Mouse (Mus musculus) intestine, embryonic 15.5 days (tissue): ENCODE measurements around the gene Pip4k2a. TPM values are rescaled to one million over a fixed set of nuclear protein-coding genes. Genes with fewer than 3 reads are reported as not detected.

Experiments
- ATAC-seq: fragments of 200-750 bp; cut with Nextera tagmentation; 2 replicates; pipeline ENCODE4 v1.8.0; 2017; ENCODE audit warnings: moderate TSS enrichment, moderate library complexity
- H3K27ac ChIP-seq: fragments of 300-500 bp; sonication (generic); 2 replicates; pipeline ENCODE4 v1.5.1; 2015; ENCODE audit warnings: mild to moderate bottlenecking, inconsistent platforms
- H3K27me3 ChIP-seq: fragments of 300-500 bp; sonication (generic); replicated peaks from 2 replicates; pipeline ENCODE4 v1.6.1; 2015; ENCODE audit warnings: inconsistent platforms
- H3K36me3 ChIP-seq: fragments of 300-500 bp; sonication (generic); 2 replicates; pipeline ENCODE4 v1.6.1; 2015; ENCODE audit warnings: inconsistent platforms
- H3K4me1 ChIP-seq: fragments of 300-500 bp; sonication (generic); replicated peaks from 2 replicates; pipeline ENCODE4 v1.6.1; 2015; ENCODE audit warnings: inconsistent platforms
- H3K4me2 ChIP-seq: fragments of 300-500 bp; sonication (generic); replicated peaks from 2 replicates; pipeline ENCODE4 v1.6.1; 2015; ENCODE audit warnings: mild to moderate bottlenecking, inconsistent platforms
- H3K4me3 ChIP-seq: fragments of 300-500 bp; sonication (generic); replicated peaks from 2 replicates; pipeline ENCODE4 v1.5.1; 2015; ENCODE audit warnings: inconsistent platforms
- H3K9ac ChIP-seq: fragments of 300-500 bp; sonication (generic); 2 replicates; pipeline ENCODE4 v1.6.1; 2015; ENCODE audit warnings: inconsistent platforms
- H3K9me3 ChIP-seq: fragments of 300-500 bp; sonication (generic); 2 replicates; pipeline ENCODE4 v1.6.1; 2016; ENCODE audit warnings: inconsistent platforms
- WGBS: fragments of 180-500 bp; shearing (Covaris S2); methylation state at CpG from one replicate; pipeline ENCODE4 v1.1.7; 2015; 5-methylcytosine and 5-hydroxymethylcytosine counted together
- polyA plus RNA-seq: library from polyadenylated mRNA; unstranded; fragments of >200 nt; fragmentation: Nextera tagmentation; extraction: Ambion mirVana; gene quantifications from 2 replicates; pipeline ENCODE4 v1.2.1, GENCODE M21; 2015

Gene Pip4k2a
- polyA plus RNA-seq, 1 experiment from 2014 or later, result 8.9 TPM

- H3K4me2 ChIP-seq, result no peak overlapping the region
- 0 out of 2 replicates have a peak, but pooled peaks cover 5% of the 10 kb centered on the region for H3K4me1 ChIP-seq
- no peak overlapping the region for H3K4me3 ChIP-seq
- H3K27ac ChIP-seq, result no peak overlapping the region
- WGBS, result 72% methylated on average over 14 of the region's 14 CpGs
- H3K9me3 ChIP-seq, result no peaks in the 10 kb centered on the region
- 0 out of 2 replicates have a peak, but pooled peaks have one; percentile 17 for ATAC-seq
- no peaks in the 10 kb centered on the region for H3K36me3 ChIP-seq
- H3K9ac ChIP-seq, result no peak overlapping the region
- no peaks in the 10 kb centered on the region for H3K27me3 ChIP-seq
These were observed 81.1 kb downstream of the Pip4k2a start for GRCm38 (mm10) chr2:18916615-18917379.

DNA sequence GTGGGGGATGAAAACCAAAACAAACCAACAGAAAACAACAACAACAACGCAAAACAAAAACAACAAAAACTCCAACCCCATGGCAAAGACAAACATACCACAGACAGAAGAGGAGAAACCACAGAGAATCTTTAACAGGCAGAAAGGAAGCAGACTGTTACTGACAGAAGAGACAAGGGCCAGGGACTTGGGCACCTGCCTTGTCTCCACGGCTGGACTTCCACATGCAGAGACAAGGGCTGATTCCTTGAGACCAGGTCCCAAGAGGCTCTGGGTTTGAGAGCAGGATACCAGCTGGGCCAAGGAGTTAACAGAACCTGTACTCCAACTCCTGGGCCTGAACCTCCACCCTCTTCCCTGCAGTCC, 81.9 kb downstream of the Pip4k2a start:
- H3K4me3 ChIP-seq, result no peak overlapping the region
- no peaks in the 10 kb centered on the region for H3K9me3 ChIP-seq
- H3K27me3 ChIP-seq, result no peaks in the 10 kb centered on the region
- H3K36me3 ChIP-seq, result no peaks in the 10 kb centered on the region
- WGBS, result 55% methylated on average over 2 of the region's 2 CpGs
- ATAC-seq, result no peak
- 0 out of 2 replicates have a peak, but pooled peaks cover 5% of the 10 kb centered on the region for H3K4me1 ChIP-seq
- no peak overlapping the region for H3K9ac ChIP-seq
- H3K4me2 ChIP-seq, result no peak overlapping the region
- no peak overlapping the region for H3K27ac ChIP-seq

GRCm38 (mm10) chr2:18915372-18916041, 82.4 kb downstream of the Pip4k2a start:
- Histone ChIP-seq H3K27me3 (no peaks in the 10 kb centered on the region), H3K9ac (no peak overlapping the region), H3K36me3 (no peaks in the 10 kb centered on the region), H3K9me3 (no peaks in the 10 kb centered on the region), H3K27ac (no peak overlapping the region), H3K4me2 (no peak overlapping the region), H3K4me1 (0 out of 2 replicates have a peak, but pooled peaks cover 5% of the 10 kb centered on the region), H3K4me3 (no peak overlapping the region)
- ATAC-seq, result no peak
- WGBS, result 60% methylated on average over 9 of the region's 9 CpGs

DNA sequence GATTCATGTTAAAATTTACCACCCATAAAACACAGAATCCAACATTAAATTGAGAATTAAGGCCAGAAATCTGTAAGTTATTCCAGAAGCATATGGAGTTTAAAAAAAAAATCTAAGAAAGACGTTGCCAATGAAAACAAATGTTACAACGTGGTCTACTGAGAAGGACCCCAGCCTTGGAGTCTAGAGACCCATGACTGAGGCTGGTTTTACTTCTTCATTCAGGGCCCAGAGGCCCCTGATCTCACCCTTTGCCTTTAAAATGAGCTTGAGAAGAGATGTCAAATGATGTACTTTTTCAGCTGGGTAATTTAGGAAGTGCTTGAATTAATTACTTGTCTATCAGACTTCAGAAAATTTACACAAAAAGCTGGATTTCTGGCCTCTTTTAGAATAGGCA, 83.2 kb downstream of the Pip4k2a start:
- 75% methylated on average over 2 of the region's 2 CpGs for WGBS
- Histone ChIP-seq H3K9me3 (no peaks in the 10 kb centered on the region), H3K4me3 (no peak overlapping the region), H3K4me1 (0 out of 2 replicates have a peak, but pooled peaks cover 5% of the 10 kb centered on the region), H3K9ac (no peak overlapping the region), H3K27ac (no peak overlapping the region), H3K27me3 (no peaks in the 10 kb centered on the region), H3K4me2 (no peak overlapping the region), H3K36me3 (no peaks in the 10 kb centered on the region)
- ATAC-seq, result no peak

GRCm38 (mm10) chr2:18913642-18914041, 84.3 kb downstream of the Pip4k2a start:
- WGBS, result 82% methylated on average over 3 of the region's 3 CpGs

DNA sequence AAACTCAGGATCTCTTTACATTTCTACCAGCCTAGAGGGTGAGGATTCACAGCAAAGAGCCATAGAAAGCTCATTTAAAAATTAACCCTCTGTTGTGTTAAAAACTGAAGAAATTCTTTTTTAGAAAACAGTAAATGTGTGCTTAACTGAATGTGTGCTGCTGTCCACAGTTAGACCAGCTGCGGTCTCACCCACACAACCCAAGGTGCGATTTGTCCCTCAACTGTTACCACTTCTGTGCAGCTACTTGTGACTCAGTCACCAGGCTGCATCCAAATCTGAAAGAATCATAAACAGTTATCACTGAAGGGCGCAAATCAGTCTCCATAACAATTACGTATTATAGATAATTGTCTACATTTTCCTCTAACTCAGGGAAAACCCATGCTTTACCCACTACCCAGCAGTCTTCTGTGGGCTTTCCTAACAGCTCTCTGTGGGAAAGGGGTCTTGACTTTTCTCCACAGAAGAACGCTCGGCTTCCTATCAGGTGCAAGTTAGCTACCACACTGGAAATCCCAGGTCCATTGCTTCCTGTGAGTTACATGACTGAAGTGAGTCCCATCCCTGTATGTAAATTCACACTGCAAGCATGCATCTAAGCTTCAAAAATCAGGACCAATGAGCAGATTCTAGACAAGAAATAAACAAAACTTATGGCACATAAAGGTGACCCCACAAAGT, 86.5 kb downstream of the Pip4k2a start:
- no peak overlapping the region for H3K9ac ChIP-seq
- H3K4me3 ChIP-seq, result no peak overlapping the region
- no peaks in the 10 kb centered on the region for H3K9me3 ChIP-seq
- no peak overlapping the region for H3K4me2 ChIP-seq
- no peaks in the 10 kb centered on the region for H3K36me3 ChIP-seq
- no peak for ATAC-seq
- H3K4me1 ChIP-seq, result peaks cover 9% of the 10 kb centered on the region; the same call in 1 of the 2 replicates
- WGBS, result 92% methylated on average over 6 of the region's 6 CpGs
- H3K27ac ChIP-seq, result no peak overlapping the region
- no peaks in the 10 kb centered on the region for H3K27me3 ChIP-seq

More at GRCm38 (mm10) chr2:18913642-18914041, 84.3 kb downstream of the Pip4k2a start:
- H3K9me3 ChIP-seq, result no peaks in the 10 kb centered on the region
- no peak overlapping the region for H3K27ac ChIP-seq
- 0 out of 2 replicates have a peak, but pooled peaks cover 5% of the 10 kb centered on the region for H3K4me1 ChIP-seq
- no peak overlapping the region for H3K9ac ChIP-seq
- H3K27me3 ChIP-seq, result no peaks in the 10 kb centered on the region
- H3K4me2 ChIP-seq, result no peak overlapping the region
- H3K36me3 ChIP-seq, result no peaks in the 10 kb centered on the region
- H3K4me3 ChIP-seq, result no peak overlapping the region
- no peak for ATAC-seq

- Histone ChIP-seq H3K4me1 (peaks cover 4% of the 10 kb centered on the region; the same call in 1 of the 2 replicates), H3K4me3 (no peak overlapping the region), H3K36me3 (no peaks in the 10 kb centered on the region), H3K9me3 (no peaks in the 10 kb centered on the region), H3K27me3 (no peaks in the 10 kb centered on the region), H3K9ac (no peak overlapping the region), H3K27ac (no peak overlapping the region), H3K4me2 (no peak overlapping the region)
- ATAC-seq, result no peak
- 84% methylated on average over 6 of the region's 6 CpGs for WGBS
These were observed 87.7 kb downstream of the Pip4k2a start for GRCm38 (mm10) chr2:18910209-18910608.

GRCm38 (mm10) chr2:18909713-18910112, 88.2 kb downstream of the Pip4k2a start:
- H3K36me3 ChIP-seq, result no peaks in the 10 kb centered on the region
- H3K27me3 ChIP-seq, result no peaks in the 10 kb centered on the region
- no peak overlapping the region for H3K4me3 ChIP-seq
- no peaks in the 10 kb centered on the region for H3K9me3 ChIP-seq
- ATAC-seq, result no peak
- H3K9ac ChIP-seq, result no peak overlapping the region
- no peak overlapping the region for H3K27ac ChIP-seq
- WGBS, result 73% methylated on average over 6 of the region's 6 CpGs
- H3K4me2 ChIP-seq, result no peak overlapping the region
- H3K4me1 ChIP-seq, result peaks cover 4% of the 10 kb centered on the region; the same call in 1 of the 2 replicates

- Histone ChIP-seq H3K27me3 (no peaks in the 10 kb centered on the region), H3K36me3 (no peaks in the 10 kb centered on the region), H3K27ac (no peak overlapping the region), H3K9ac (no peak overlapping the region), H3K9me3 (no peaks in the 10 kb centered on the region), H3K4me1 (peaks cover 4% of the 10 kb centered on the region; the same call in 1 of the 2 replicates), H3K4me2 (no peak overlapping the region), H3K4me3 (no peak overlapping the region)
- no peak for ATAC-seq
- WGBS, result 52% methylated on average over 8 of the region's 8 CpGs
These were observed 90.7 kb downstream of the Pip4k2a start for GRCm38 (mm10) chr2:18907269-18907668.

GRCm38 (mm10) chr2:18906421-18907084, 91.4 kb downstream of the Pip4k2a start:
- H3K9ac ChIP-seq, result no peak overlapping the region
- no peak overlapping the region for H3K27ac ChIP-seq
- peaks cover 4% of the 10 kb centered on the region; the same call in 1 of the 2 replicates for H3K4me1 ChIP-seq
- H3K36me3 ChIP-seq, result no peaks in the 10 kb centered on the region
- H3K4me2 ChIP-seq, result no peak overlapping the region
- ATAC-seq, result no peak
- no peaks in the 10 kb centered on the region for H3K9me3 ChIP-seq
- H3K27me3 ChIP-seq, result no peaks in the 10 kb centered on the region
- 76% methylated on average over 2 of the region's 2 CpGs for WGBS
- H3K4me3 ChIP-seq, result no peak overlapping the region

DNA sequence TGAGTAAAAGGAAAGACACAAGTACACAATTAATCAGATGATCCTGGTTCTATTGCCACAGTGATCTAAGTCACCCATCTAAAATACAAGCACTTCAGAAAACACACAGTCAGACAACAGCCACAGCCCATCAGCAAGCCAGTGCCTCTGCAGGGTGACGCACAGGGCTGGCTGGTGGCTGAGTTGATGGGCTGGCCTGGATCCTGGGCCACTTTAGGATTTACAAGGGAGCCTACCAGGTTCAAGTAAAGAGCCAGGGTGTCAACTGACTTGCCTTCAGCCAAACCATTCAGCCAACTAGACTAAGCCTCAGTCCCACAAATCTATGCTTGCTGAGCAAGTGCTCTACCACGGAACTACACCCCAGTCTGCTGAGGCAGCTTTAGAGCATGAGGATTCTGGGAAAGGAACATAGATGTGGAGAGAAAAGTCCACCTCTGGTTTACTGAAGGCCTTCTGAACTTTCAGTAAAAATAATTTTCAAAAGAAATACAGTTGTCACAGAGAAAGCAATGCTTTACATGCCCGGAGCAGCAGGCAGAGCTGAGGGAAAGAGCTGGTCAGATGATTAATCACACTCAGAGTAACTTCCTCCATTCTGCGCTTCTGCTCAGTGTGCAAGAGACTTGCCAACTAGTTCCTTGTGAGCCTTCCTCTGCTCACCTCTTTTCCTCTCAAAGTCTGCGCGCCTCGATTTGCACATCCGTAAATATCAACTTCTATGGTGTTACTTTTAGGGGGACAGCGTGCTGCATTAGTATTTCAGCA, 94.4 kb downstream of the Pip4k2a start:
- no peaks in the 10 kb centered on the region for H3K9me3 ChIP-seq
- no peaks in the 10 kb centered on the region for H3K27me3 ChIP-seq
- no peak overlapping the region for H3K4me2 ChIP-seq
- no peak overlapping the region for H3K9ac ChIP-seq
- no peak overlapping the region for H3K27ac ChIP-seq
- ATAC-seq, result no peak
- H3K4me1 ChIP-seq, result peaks cover 4% of the 10 kb centered on the region
- 80% methylated on average over 9 of the region's 9 CpGs for WGBS
- H3K36me3 ChIP-seq, result no peaks in the 10 kb centered on the region
- H3K4me3 ChIP-seq, result no peak overlapping the region
